Mouse (Mus musculus): ENCODE measurements around the gene Jmjd1c.

DNA sequence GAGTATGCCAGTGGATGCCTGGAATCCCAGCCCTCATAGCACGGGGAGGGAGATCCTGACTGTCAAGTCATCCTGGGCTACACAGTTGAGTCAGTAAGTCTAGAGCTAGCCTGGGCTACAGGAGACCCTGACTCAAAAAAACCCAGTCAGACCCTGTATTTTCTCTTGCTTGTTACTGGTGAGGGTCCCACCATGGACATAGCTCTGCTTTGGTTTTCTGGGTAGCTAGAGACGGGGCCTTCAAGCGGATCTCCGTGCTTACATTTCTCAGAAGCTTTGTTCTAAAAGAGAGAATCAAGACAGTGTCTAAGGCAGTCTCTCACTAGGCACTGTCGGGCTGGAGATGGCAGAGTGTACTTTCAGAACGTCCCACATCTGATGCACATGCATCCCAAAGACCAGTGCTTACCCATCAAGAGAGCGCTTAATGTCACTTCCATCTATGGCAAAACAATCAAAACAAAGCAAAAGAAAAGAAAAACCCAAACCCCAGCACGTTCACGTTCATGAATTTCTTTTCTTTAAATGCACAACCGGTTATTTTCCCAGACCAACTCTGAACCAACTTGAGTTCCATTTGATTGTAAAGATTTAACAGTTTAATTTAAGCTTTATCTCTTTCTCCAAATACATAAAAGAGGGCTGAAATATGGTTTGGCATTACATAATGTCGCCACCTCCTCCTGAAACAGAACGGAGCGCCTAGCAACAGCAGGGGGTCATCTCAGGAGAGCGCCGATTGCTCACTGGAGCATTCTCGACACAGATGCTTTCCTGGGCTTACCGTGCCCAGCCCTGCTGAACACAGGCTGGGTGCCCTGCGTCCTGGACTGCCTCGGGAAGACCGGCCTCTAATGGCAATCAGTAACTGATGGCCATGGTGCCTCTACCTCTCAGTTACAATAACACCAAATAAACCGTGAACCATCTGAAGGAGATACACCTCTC is 19.7 kb upstream of the Jmjd1c start:
- TF ChIP-seq POLR2A (IDR thresholded peaks at IDR 0.05; ENCODE audit: control insufficient read depth, low read depth, low read length) (no peak), CTCF (IDR thresholded peaks at IDR 0.05; ENCODE audit: control insufficient read depth, insufficient read depth, insufficient replicate concordance, low read depth, low read length) (no peak)
